Mouse (Mus musculus) layer of hippocampus, adult 9-11 months (tissue): ENCODE measurements around the gene Disc1.

Experiments
- DNase-seq: peaks from one replicate; pipeline ENCODE4 v3.0.0; 2022

Gene Disc1

GRCm38 (mm10) chr8:125131265-125131664 lies 77.3 kb downstream of the Disc1 start:
- no peak for DNase-seq

GRCm38 (mm10) chr8:125133685-125134114 lies 79.7 kb downstream of the Disc1 start:
- peak; percentile 95 for DNase-seq

GRCm38 (mm10) chr8:125134876-125135275 lies 80.9 kb downstream of the Disc1 start:
- no peak for DNase-seq

- DNase-seq, result no peak
Measured at GRCm38 (mm10) chr8:125139689-125140150, 85.7 kb downstream of the Disc1 start.

- no peak for DNase-seq
Measured at GRCm38 (mm10) chr8:125140965-125141364, 87.0 kb downstream of the Disc1 start.

GRCm38 (mm10) chr8:125156863-125157640 lies 103.1 kb downstream of the Disc1 start:
- DNase-seq, result no peak

- no peak for DNase-seq
Measured at GRCm38 (mm10) chr8:125157641-125158005, 103.6 kb downstream of the Disc1 start.

GRCm38 (mm10) chr8:125159387-125159786 lies 105.4 kb downstream of the Disc1 start:
- DNase-seq, result no peak

- no peak for DNase-seq
Measured at GRCm38 (mm10) chr8:125163491-125163890, 109.5 kb downstream of the Disc1 start.

- DNase-seq, result no peak
Measured at GRCm38 (mm10) chr8:125163906-125164305, 109.9 kb downstream of the Disc1 start.

- DNase-seq, result no peak
Measured at GRCm38 (mm10) chr8:125165505-125166446, 111.8 kb downstream of the Disc1 start.

- no peak for DNase-seq
Measured at GRCm38 (mm10) chr8:125166545-125166944, 112.5 kb downstream of the Disc1 start.

- no peak for DNase-seq
Measured at GRCm38 (mm10) chr8:125166988-125167387, 113.0 kb downstream of the Disc1 start.

GRCm38 (mm10) chr8:125169628-125170027 lies 115.6 kb downstream of the Disc1 start:
- DNase-seq, result no peak

- DNase-seq, result no peak
Measured at GRCm38 (mm10) chr8:125171531-125171930, 117.5 kb downstream of the Disc1 start.

- no peak for DNase-seq
Measured at GRCm38 (mm10) chr8:125174237-125174636, 120.2 kb downstream of the Disc1 start.

- no peak for DNase-seq
Measured at GRCm38 (mm10) chr8:125174851-125175250, 120.9 kb downstream of the Disc1 start.

- DNase-seq, result no peak
Measured at GRCm38 (mm10) chr8:125175661-125176060, 121.7 kb downstream of the Disc1 start.

- DNase-seq, result no peak
Measured at GRCm38 (mm10) chr8:125177091-125177490, 123.1 kb downstream of the Disc1 start.

GRCm38 (mm10) chr8:125177958-125178357 lies 124.0 kb downstream of the Disc1 start:
- DNase-seq, result peak; percentile 73

GRCm38 (mm10) chr8:125183548-125184451 lies 129.8 kb downstream of the Disc1 start:
- DNase-seq, result peak; percentile 61

- no peak for DNase-seq
Measured at GRCm38 (mm10) chr8:125184452-125184817, 130.4 kb downstream of the Disc1 start.

GRCm38 (mm10) chr8:125184881-125185280 lies 130.9 kb downstream of the Disc1 start:
- DNase-seq, result no peak
